Mouse (Mus musculus): ENCODE measurements around the gene Lrch1.

The Lrch1 gene

GRCm38 (mm10) chr14:74946751-74947375, 813 bp downstream of the Lrch1 start:
- peak; percentile 70 to 73 for DNase-seq (ENCODE audit: low spot score in 2 of 2)

GRCm38 (mm10) chr14:74946321-74946750, 1.3 kb downstream of the Lrch1 start:
- DNase-seq (ENCODE audit: low spot score in 2 of 2), result no peak

GRCm38 (mm10) chr14:74945266-74946215, 2.1 kb downstream of the Lrch1 start:
- DNase-seq (ENCODE audit: low spot score in 2 of 2), result no peak

- DNase-seq (ENCODE audit: low spot score in 2 of 2), result no peak
These were observed 3.4 kb downstream of the Lrch1 start for GRCm38 (mm10) chr14:74944128-74944755.

GRCm38 (mm10) chr14:74943581-74944117, 4.0 kb downstream of the Lrch1 start:
- DNase-seq (ENCODE audit: low spot score in 2 of 2), result no peak

- no peak for DNase-seq (ENCODE audit: low spot score in 2 of 2)
These were observed 4.7 kb downstream of the Lrch1 start for GRCm38 (mm10) chr14:74943024-74943423.

- DNase-seq (ENCODE audit: low spot score in 2 of 2), result no peak
These were observed 6.1 kb downstream of the Lrch1 start for GRCm38 (mm10) chr14:74941591-74941990.

- no peak for DNase-seq (ENCODE audit: low spot score in 2 of 2)
These were observed 6.9 kb downstream of the Lrch1 start for GRCm38 (mm10) chr14:74940741-74941140.

GRCm38 (mm10) chr14:74939355-74939754, 8.3 kb downstream of the Lrch1 start:
- no peak for DNase-seq (ENCODE audit: low spot score in 2 of 2)

- no peak for DNase-seq (ENCODE audit: low spot score in 2 of 2)
These were observed 8.8 kb downstream of the Lrch1 start for GRCm38 (mm10) chr14:74938896-74939295.

GRCm38 (mm10) chr14:74936557-74937261, 11.0 kb downstream of the Lrch1 start:
- DNase-seq (ENCODE audit: low spot score in 2 of 2), result no peak

- DNase-seq (ENCODE audit: low spot score in 2 of 2), result no peak
These were observed 12.6 kb downstream of the Lrch1 start for GRCm38 (mm10) chr14:74935111-74935510.

GRCm38 (mm10) chr14:74933960-74934710, 13.5 kb downstream of the Lrch1 start:
- no peak for DNase-seq (ENCODE audit: low spot score in 2 of 2)

- no peak for DNase-seq (ENCODE audit: low spot score in 2 of 2)
These were observed 17.9 kb downstream of the Lrch1 start for GRCm38 (mm10) chr14:74929739-74930138.

- DNase-seq (ENCODE audit: low spot score in 2 of 2), result no peak
These were observed 18.8 kb downstream of the Lrch1 start for GRCm38 (mm10) chr14:74928809-74929432.

GRCm38 (mm10) chr14:74926899-74927571, 20.6 kb downstream of the Lrch1 start:
- DNase-seq (ENCODE audit: low spot score in 2 of 2), result no peak

- no peak for DNase-seq (ENCODE audit: low spot score in 2 of 2)
These were observed 21.6 kb downstream of the Lrch1 start for GRCm38 (mm10) chr14:74925951-74926517.

GRCm38 (mm10) chr14:74924521-74924920, 23.2 kb downstream of the Lrch1 start:
- DNase-seq (ENCODE audit: low spot score in 2 of 2), result no peak

- DNase-seq (ENCODE audit: low spot score in 2 of 2), result no peak
These were observed 23.6 kb downstream of the Lrch1 start for GRCm38 (mm10) chr14:74924031-74924430.
